Mouse (Mus musculus): Measurements from ENCODE around the gene Grin2b. TPM values are rescaled to one million over a fixed set of nuclear protein-coding genes. Genes with fewer than 3 reads are reported as not detected.

Grin2b gene
- polyA plus RNA-seq, 1 experiment from 2014 or later, result 50.7 TPM

- Histone ChIP-seq H3K4me2 (replicated peaks) (no peak overlapping the region), H3K9ac (no peak overlapping the region), H3K27ac (peak overlapping the region; percentile 32; the same call in 1 of the 2 replicates), H3K9me3 (ENCODE audit: control insufficient read depth, low read length) (no peaks in the 10 kb centered on the region), H3K27me3 (ENCODE audit: control insufficient read depth, insufficient read depth, low read length) (no peaks in the 10 kb centered on the region), H3K36me3 (replicated peaks; ENCODE audit: control insufficient read depth, insufficient read depth) (no peaks in the 10 kb centered on the region), H3K4me1 (replicated peaks; ENCODE audit: control insufficient read depth, insufficient read depth, low read length) (0 out of 2 replicates have a peak, but pooled peaks cover 2% of the 10 kb centered on the region), H3K4me3 (replicated peaks; ENCODE audit: low read length) (no peak overlapping the region)
- ATAC-seq (ENCODE audit: low FRiP score) (0 out of 2 replicates have a peak, but pooled peaks have one; percentile 46), DNase-seq (ENCODE audit: low spot score) (no peak)
- WGBS, result 55% methylated on average over 7 of the region's 7 CpGs
These were observed 307.5 kb downstream of the Grin2b start for GRCm38 (mm10) chr6:135865832-135866231.

GRCm38 (mm10) chr6:135863965-135864364 lies 309.3 kb downstream of the Grin2b start:
- H3K36me3 ChIP-seq (replicated peaks; ENCODE audit: control insufficient read depth, insufficient read depth), result no peaks in the 10 kb centered on the region
- DNase-seq (ENCODE audit: low spot score) (no peak), ATAC-seq (ENCODE audit: low FRiP score) (no peak)
- H3K4me3 ChIP-seq (replicated peaks; ENCODE audit: low read length), result no peak overlapping the region
- no peak overlapping the region for H3K4me2 ChIP-seq (replicated peaks)
- peaks cover 14% of the 10 kb centered on the region for H3K4me1 ChIP-seq (replicated peaks; ENCODE audit: control insufficient read depth, insufficient read depth, low read length)
- no peaks in the 10 kb centered on the region for H3K9me3 ChIP-seq (ENCODE audit: control insufficient read depth, low read length)
- H3K27me3 ChIP-seq (ENCODE audit: control insufficient read depth, insufficient read depth, low read length), result no peaks in the 10 kb centered on the region
- no peak overlapping the region for H3K9ac ChIP-seq
- H3K27ac ChIP-seq, result no peak overlapping the region
- 61% methylated on average over 5 of the region's 5 CpGs for WGBS

DNA sequence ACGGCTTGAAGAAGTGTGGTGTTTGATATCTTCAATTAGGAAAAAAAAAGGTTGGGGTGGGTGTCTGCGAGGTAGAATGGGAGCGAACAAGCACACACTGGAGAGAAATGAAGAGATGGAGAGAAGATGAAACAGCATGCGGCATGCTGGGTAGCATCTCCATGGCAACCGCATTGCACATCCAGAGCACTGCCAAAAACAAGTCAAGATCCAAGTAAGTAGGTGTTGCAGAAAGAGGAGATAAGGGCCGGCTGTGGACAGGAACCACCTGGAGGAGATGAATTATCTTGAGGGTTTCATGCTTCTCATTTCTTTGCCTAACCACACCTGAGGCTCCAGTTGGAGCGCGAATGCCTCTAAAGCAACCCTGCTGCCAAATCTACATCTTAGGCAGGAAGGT lies 313.8 kb downstream of the Grin2b start:
- Histone ChIP-seq H3K9me3 (ENCODE audit: control insufficient read depth, low read length) (no peaks in the 10 kb centered on the region), H3K27me3 (ENCODE audit: control insufficient read depth, insufficient read depth, low read length) (no peaks in the 10 kb centered on the region), H3K9ac (no peak overlapping the region), H3K27ac (peak overlapping the region; percentile 47), H3K36me3 (replicated peaks; ENCODE audit: control insufficient read depth, insufficient read depth) (no peaks in the 10 kb centered on the region), H3K4me2 (replicated peaks) (peak overlapping the region; percentile 12; the same call in 1 of the 2 replicates), H3K4me1 (replicated peaks; ENCODE audit: control insufficient read depth, insufficient read depth, low read length) (peaks cover 21% of the 10 kb centered on the region), H3K4me3 (replicated peaks; ENCODE audit: low read length) (no peak overlapping the region)
- DNase-seq (ENCODE audit: low spot score), result peak; percentile 58
- peak; percentile 59 for ATAC-seq (ENCODE audit: low FRiP score)
- WGBS, result 32% methylated on average over 8 of the region's 8 CpGs

- Histone ChIP-seq H3K27ac (peak overlapping the region; percentile 43; the same call in 1 of the 2 replicates), H3K9ac (no peak overlapping the region), H3K4me3 (replicated peaks; ENCODE audit: low read length) (no peak overlapping the region), H3K4me2 (replicated peaks) (no peak overlapping the region; the same call in 1 of the 2 replicates), H3K36me3 (replicated peaks; ENCODE audit: control insufficient read depth, insufficient read depth) (no peaks in the 10 kb centered on the region), H3K27me3 (ENCODE audit: control insufficient read depth, insufficient read depth, low read length) (no peaks in the 10 kb centered on the region), H3K9me3 (ENCODE audit: control insufficient read depth, low read length) (no peaks in the 10 kb centered on the region), H3K4me1 (replicated peaks; ENCODE audit: control insufficient read depth, insufficient read depth, low read length) (peaks cover 15% of the 10 kb centered on the region)
- 38% methylated on average over 8 of the region's 8 CpGs for WGBS
- no peak for DNase-seq (ENCODE audit: low spot score)
- 0 out of 2 replicates have a peak, but pooled peaks have one; percentile 40 for ATAC-seq (ENCODE audit: low FRiP score)
These were observed 319.1 kb downstream of the Grin2b start for GRCm38 (mm10) chr6:135854173-135854591.

DNA sequence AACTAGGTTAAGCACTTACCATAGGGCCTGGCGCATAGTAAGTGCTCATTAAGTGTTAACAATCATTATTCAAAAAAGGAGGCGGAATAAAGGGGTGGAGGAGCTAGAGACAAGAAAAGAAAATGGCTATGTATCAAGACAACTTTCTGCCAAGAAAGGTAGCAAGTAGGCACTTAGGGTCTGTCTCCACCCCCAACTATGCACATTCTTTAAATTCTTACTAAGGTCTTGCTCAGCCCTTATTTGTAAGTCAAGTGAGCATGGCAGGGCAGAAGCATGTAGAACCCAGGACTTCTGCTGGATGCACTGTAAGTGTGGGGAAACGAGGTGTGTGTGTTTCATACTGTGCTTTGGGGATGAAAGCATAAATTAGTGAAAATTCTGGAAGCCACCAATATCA lies 329.6 kb downstream of the Grin2b start:
- DNase-seq (ENCODE audit: low spot score), result no peak
- Histone ChIP-seq H3K9ac (no peak overlapping the region), H3K27ac (no peak overlapping the region), H3K4me1 (replicated peaks; ENCODE audit: control insufficient read depth, insufficient read depth, low read length) (no peaks in the 10 kb centered on the region), H3K27me3 (ENCODE audit: control insufficient read depth, insufficient read depth, low read length) (no peaks in the 10 kb centered on the region), H3K9me3 (ENCODE audit: control insufficient read depth, low read length) (no peaks in the 10 kb centered on the region), H3K4me3 (replicated peaks; ENCODE audit: low read length) (no peak overlapping the region), H3K4me2 (replicated peaks) (no peak overlapping the region), H3K36me3 (replicated peaks; ENCODE audit: control insufficient read depth, insufficient read depth) (no peaks in the 10 kb centered on the region)
- 86% methylated on average over 3 of the region's 3 CpGs for WGBS
- ATAC-seq (ENCODE audit: low FRiP score), result no peak

- Histone ChIP-seq H3K4me1 (replicated peaks; ENCODE audit: control insufficient read depth, insufficient read depth, low read length) (no peaks in the 10 kb centered on the region), H3K27ac (no peak overlapping the region), H3K27me3 (ENCODE audit: control insufficient read depth, insufficient read depth, low read length) (no peaks in the 10 kb centered on the region), H3K9ac (no peak overlapping the region), H3K36me3 (replicated peaks; ENCODE audit: control insufficient read depth, insufficient read depth) (no peaks in the 10 kb centered on the region), H3K4me2 (replicated peaks) (no peak overlapping the region), H3K9me3 (ENCODE audit: control insufficient read depth, low read length) (no peaks in the 10 kb centered on the region), H3K4me3 (replicated peaks; ENCODE audit: low read length) (no peak overlapping the region)
- 95% methylated on average over 4 of the region's 4 CpGs for WGBS
- DNase-seq (ENCODE audit: low spot score) (no peak), ATAC-seq (ENCODE audit: low FRiP score) (no peak)
These were observed 337.0 kb downstream of the Grin2b start for GRCm38 (mm10) chr6:135836353-135836752.

DNA sequence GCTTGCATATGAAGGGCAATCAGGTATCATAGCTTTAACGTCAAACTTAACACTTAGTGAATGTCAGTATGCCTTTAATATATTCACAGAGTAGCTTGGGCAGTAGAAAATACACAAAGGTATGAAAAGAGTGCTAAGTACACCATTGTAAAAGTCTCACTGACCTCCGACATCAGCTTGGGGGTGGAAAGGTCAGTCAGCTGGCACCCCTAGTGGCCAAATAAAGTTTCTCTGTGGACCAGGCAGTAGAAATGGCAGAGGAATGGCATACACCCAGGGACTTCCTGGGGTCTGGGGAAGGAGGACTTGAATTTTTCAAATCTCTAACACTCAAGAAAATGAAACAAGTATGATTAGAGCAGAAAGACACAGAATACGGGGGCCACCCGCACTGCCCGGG lies 339.8 kb downstream of the Grin2b start:
- Histone ChIP-seq H3K4me2 (replicated peaks) (no peak overlapping the region), H3K36me3 (replicated peaks; ENCODE audit: control insufficient read depth, insufficient read depth) (no peaks in the 10 kb centered on the region), H3K27ac (no peak overlapping the region), H3K9me3 (ENCODE audit: control insufficient read depth, low read length) (no peaks in the 10 kb centered on the region), H3K27me3 (ENCODE audit: control insufficient read depth, insufficient read depth, low read length) (no peaks in the 10 kb centered on the region), H3K4me1 (replicated peaks; ENCODE audit: control insufficient read depth, insufficient read depth, low read length) (no peaks in the 10 kb centered on the region), H3K9ac (no peak overlapping the region), H3K4me3 (replicated peaks; ENCODE audit: low read length) (no peak overlapping the region)
- no peak for DNase-seq (ENCODE audit: low spot score)
- WGBS, result 76% methylated on average over 5 of the region's 5 CpGs
- ATAC-seq (ENCODE audit: low FRiP score), result no peak

DNA sequence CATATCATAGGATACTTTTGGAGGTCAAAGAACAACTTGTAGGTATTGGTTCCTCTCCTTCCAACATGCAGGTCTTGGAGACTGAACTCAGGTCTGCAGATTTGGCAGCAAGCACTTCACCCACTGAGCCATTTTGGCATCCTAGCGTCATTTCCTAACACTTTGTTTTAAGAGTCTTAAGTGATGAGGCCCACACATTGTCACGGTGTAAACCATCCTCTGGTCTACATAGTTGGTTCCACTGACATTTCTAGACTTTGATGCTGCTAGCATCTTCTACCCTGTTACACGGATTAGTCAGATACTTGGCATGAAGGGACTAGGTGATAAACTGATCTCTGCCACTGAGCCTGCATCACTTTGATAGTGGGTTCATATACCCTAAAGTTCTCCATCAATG lies 341.3 kb downstream of the Grin2b start:
- Histone ChIP-seq H3K36me3 (replicated peaks; ENCODE audit: control insufficient read depth, insufficient read depth) (no peaks in the 10 kb centered on the region), H3K4me1 (replicated peaks; ENCODE audit: control insufficient read depth, insufficient read depth, low read length) (no peaks in the 10 kb centered on the region), H3K9ac (no peak overlapping the region), H3K4me3 (replicated peaks; ENCODE audit: low read length) (no peak overlapping the region), H3K9me3 (ENCODE audit: control insufficient read depth, low read length) (no peaks in the 10 kb centered on the region), H3K27me3 (ENCODE audit: control insufficient read depth, insufficient read depth, low read length) (no peaks in the 10 kb centered on the region), H3K27ac (no peak overlapping the region), H3K4me2 (replicated peaks) (no peak overlapping the region)
- ATAC-seq (ENCODE audit: low FRiP score), result no peak
- no peak for DNase-seq (ENCODE audit: low spot score)
- 90% methylated on average over 3 of the region's 3 CpGs for WGBS

DNA sequence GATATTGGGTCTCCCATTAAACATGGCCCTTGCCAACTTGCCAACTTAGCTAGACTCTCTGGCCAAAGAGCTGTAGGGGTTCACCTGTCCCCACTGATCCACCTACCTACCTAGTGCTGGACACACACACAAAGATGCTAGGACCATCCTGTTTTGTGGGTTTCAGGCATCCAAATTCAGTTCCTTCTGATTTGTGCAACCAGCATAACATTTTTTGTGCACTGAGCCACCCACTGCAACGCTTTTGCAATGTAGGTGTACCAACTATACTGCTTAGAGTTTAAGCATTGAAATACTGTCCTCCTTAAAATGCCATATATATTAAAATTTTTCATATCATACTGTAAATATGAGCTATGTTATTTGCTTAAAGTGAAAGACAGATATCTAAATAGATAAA lies 342.3 kb downstream of the Grin2b start:
- ATAC-seq (ENCODE audit: low FRiP score) (no peak), DNase-seq (ENCODE audit: low spot score) (no peak)
- 97% methylated on average over 1 of the region's 1 CpGs for WGBS
- no peak overlapping the region for H3K9ac ChIP-seq
- H3K4me3 ChIP-seq (replicated peaks; ENCODE audit: low read length), result no peak overlapping the region
- no peak overlapping the region for H3K27ac ChIP-seq
- H3K4me1 ChIP-seq (replicated peaks; ENCODE audit: control insufficient read depth, insufficient read depth, low read length), result no peaks in the 10 kb centered on the region
- no peaks in the 10 kb centered on the region for H3K27me3 ChIP-seq (ENCODE audit: control insufficient read depth, insufficient read depth, low read length)
- H3K4me2 ChIP-seq (replicated peaks), result no peak overlapping the region
- H3K9me3 ChIP-seq (ENCODE audit: control insufficient read depth, low read length), result no peaks in the 10 kb centered on the region
- H3K36me3 ChIP-seq (replicated peaks; ENCODE audit: control insufficient read depth, insufficient read depth), result no peaks in the 10 kb centered on the region

GRCm38 (mm10) chr6:135829458-135829857 lies 343.9 kb downstream of the Grin2b start:
- no peak overlapping the region for H3K4me3 ChIP-seq (replicated peaks; ENCODE audit: low read length)
- no peak overlapping the region for H3K27ac ChIP-seq
- WGBS, result 81% methylated on average over 7 of the region's 7 CpGs
- H3K9ac ChIP-seq, result no peak overlapping the region
- H3K36me3 ChIP-seq (replicated peaks; ENCODE audit: control insufficient read depth, insufficient read depth), result no peaks in the 10 kb centered on the region
- no peaks in the 10 kb centered on the region for H3K27me3 ChIP-seq (ENCODE audit: control insufficient read depth, insufficient read depth, low read length)
- no peak overlapping the region for H3K4me2 ChIP-seq (replicated peaks)
- no peaks in the 10 kb centered on the region for H3K9me3 ChIP-seq (ENCODE audit: control insufficient read depth, low read length)
- no peaks in the 10 kb centered on the region for H3K4me1 ChIP-seq (replicated peaks; ENCODE audit: control insufficient read depth, insufficient read depth, low read length)
- no peak for ATAC-seq (ENCODE audit: low FRiP score)
- DNase-seq (ENCODE audit: low spot score), result no peak

Data from hindbrain, embryonic 14.5 days (tissue).